20 mouse cellular contexts compared by ENCODE assay signal in genomic region chr11:4553274-4554063, GRCm38 (mm10). TPM values are rescaled to one million over a fixed set of nuclear protein-coding genes. Genes with fewer than 3 reads are reported as not detected.
DNase-seq lines count a peak whose midpoint lies in the region; ATAC-seq and TF ChIP-seq lines count a peak whose summit lies in the region.
"Had no signal": no experiment of that assay in that cellular context is flagged by ENCODE, and none has a peak within 500 bp of the region (broad histone marks: within the 10 kb centered on the region; RNA-seq: fewer than 3 reads in every experiment).

No protein-coding gene starts in this region.

- H3K4me1 ChIP-seq in spleen, adult 2 months (ENCODE audit: control insufficient read depth, insufficient read depth, insufficient read length): no peaks in the 10 kb centered on the region; the same call in 1 of the 2 replicates
- peaks cover 77% of the 10 kb centered on the region for H3K4me1 ChIP-seq in liver, embryonic 12.5 days
- H3K4me1 ChIP-seq: embryonic facial prominence, embryonic 10.5 days; hindbrain, embryonic 12.5 days; intestine, embryonic 15.5 days; kidney, embryonic 15.5 days had no signal

- H3K9me3 ChIP-seq in liver, embryonic 12.5 days (replicated peaks): no peaks in the 10 kb centered on the region
- H3K9me3 ChIP-seq: embryonic facial prominence, embryonic 10.5 days; heart, embryonic 15.5 days; hindbrain, embryonic 12.5 days; intestine, embryonic 15.5 days; kidney, embryonic 15.5 days; midbrain, embryonic 15.5 days had no signal

- H3K36me3 ChIP-seq in spleen, adult 2 months (ENCODE audit: control insufficient read depth, insufficient read depth, low read length): no peaks in the 10 kb centered on the region
- 0 out of 2 replicates have a peak, but pooled peaks cover 9% of the 10 kb centered on the region for H3K36me3 ChIP-seq in liver, embryonic 12.5 days
- H3K36me3 ChIP-seq: embryonic facial prominence, embryonic 10.5 days; heart, embryonic 15.5 days; hindbrain, embryonic 12.5 days; intestine, embryonic 15.5 days; kidney, embryonic 15.5 days; midbrain, embryonic 15.5 days had no signal

- TF ChIP-seq POLR2A in spleen, adult 2 months (IDR thresholded peaks at IDR 0.05; ENCODE audit: low read depth, low read length): no peak

- ATAC-seq in liver, embryonic 12.5 days: peak; percentile 92
- peak; percentile 95 for ATAC-seq in megakaryocyte-erythroid progenitor cell, adult 5-6 weeks (replicated peaks; ENCODE audit: low FRiP score, low TSS enrichment, poor library complexity, severe bottlenecking)
- ATAC-seq: intestine, embryonic 15.5 days; midbrain, embryonic 15.5 days had no signal

- TF ChIP-seq CTCF in spleen, adult 2 months (IDR thresholded peaks at IDR 0.05; ENCODE audit: extremely low read depth, insufficient read depth, insufficient read length, insufficient replicate concordance): no peak

- peak overlapping the region; percentile 52 for H3K4me2 ChIP-seq in liver, embryonic 12.5 days
- H3K4me2 ChIP-seq: heart, embryonic 15.5 days; hindbrain, embryonic 12.5 days; intestine, embryonic 15.5 days; kidney, embryonic 15.5 days; midbrain, embryonic 15.5 days had no signal

- no peak for DNase-seq in spleen, adult 2 months (ENCODE audit: low read depth in 1 of 2, low spot score in 2 of 2)
- no peak for DNase-seq in spleen, adult 18-20 months
- DNase-seq in c-Kit-positive CD71-positive TER-119-negative erythroid progenitor cells, embryonic 14.5 days (ENCODE audit: low read depth): peak; percentile 60
- no peak for DNase-seq in frontal cortex, adult 2 months (ENCODE audit: extremely low spot score in 1 of 2, low spot score in 1 of 2)
- no peak for DNase-seq in heart, postnatal 4 days
- DNase-seq: cerebellum, adult 18-20 months; cerebellum, postnatal 36 days; left cerebral cortex, postnatal 4 days; lung, adult 18-20 months; lung, postnatal 36 days; right cerebral cortex, adult 18-20 months; thymus, postnatal 25 days had no signal

- H3K27ac ChIP-seq in spleen, adult 2 months (ENCODE audit: insufficient read depth, low read length): 0 out of 2 replicates have a peak overlapping the region, but pooled peaks have one; percentile 9
- H3K27ac ChIP-seq in liver, embryonic 12.5 days: peak overlapping the region; percentile 95
- H3K27ac ChIP-seq: embryonic facial prominence, embryonic 10.5 days; heart, embryonic 15.5 days; hindbrain, embryonic 12.5 days; intestine, embryonic 15.5 days; kidney, embryonic 15.5 days; midbrain, embryonic 15.5 days had no signal

- no peaks in the 10 kb centered on the region for H3K27me3 ChIP-seq in spleen, adult 2 months (ENCODE audit: control insufficient read depth, insufficient read depth, low read length)
- H3K27me3 ChIP-seq in liver, embryonic 12.5 days (replicated peaks): no peaks in the 10 kb centered on the region
- H3K27me3 ChIP-seq: heart, embryonic 15.5 days; hindbrain, embryonic 12.5 days; intestine, embryonic 15.5 days; kidney, embryonic 15.5 days; midbrain, embryonic 15.5 days had no signal

- peak overlapping the region; percentile 63 for H3K9ac ChIP-seq in liver, embryonic 12.5 days
- H3K9ac ChIP-seq: heart, embryonic 15.5 days; hindbrain, embryonic 12.5 days; intestine, embryonic 15.5 days; kidney, embryonic 15.5 days; midbrain, embryonic 15.5 days had no signal

- WGBS in spleen, adult 2 months: 73% methylated on average over 2 of the region's 2 CpGs
- 47% methylated on average over 2 of the region's 2 CpGs for WGBS in liver, embryonic 12.5 days (ENCODE audit: insufficient replicate concordance)

- H3K4me3 ChIP-seq in spleen, adult 2 months (ENCODE audit: extremely low read depth, insufficient read depth, insufficient read length): no peak overlapping the region
- H3K4me3 ChIP-seq in liver, embryonic 12.5 days: no peak overlapping the region
- H3K4me3 ChIP-seq: embryonic facial prominence, embryonic 10.5 days; heart, embryonic 15.5 days; hindbrain, embryonic 12.5 days; intestine, embryonic 15.5 days; kidney, embryonic 15.5 days; midbrain, embryonic 15.5 days had no signal

RNA-seq across cellular contexts. Expression of gene Mtmr3, which starts 41.2 kb away (rescaled TPM):
- 35.3 and 36.3 TPM in 2 replicates for polyA plus RNA-seq in spleen, adult 2 months (2012; rRNA removed)
- 38.8 and 41.4 TPM in 2 replicates for polyA plus RNA-seq in liver, embryonic 12.5 days (2016; fragmentation: Nextera tagmentation; extraction: Ambion mirVana)
- 34.7 and 43.1 TPM in 2 replicates for total RNA-seq in megakaryocyte-erythroid progenitor cell, adult 5-6 weeks (2014; fragmentation: Nextera tagmentation)
- 29.1 and 41.1 TPM in 2 replicates for total RNA-seq in megakaryocyte-erythroid progenitor cell, adult 5-6 weeks (2017)
- polyA plus RNA-seq in frontal cortex, adult 2 months (2012; rRNA removed): 38.8 and 45.1 TPM in 2 replicates
- 10 to 100 TPM; 54.1 to 54.3 TPM for total RNA-seq in heart, postnatal 4 days (2021)
